Mouse (Mus musculus) small intestine, adult 2 months (tissue): ENCODE data around the gene Prl3d2.
"Not testable (repeated sequence)": the region's sequence is repeated elsewhere in the genome, so short reads cannot be mapped to it uniquely, and the experiment has no call there.

Experiments used
- CTCF ChIP-seq: fragments of 200-500 bp; IDR thresholded peaks from 2 replicates; pipeline ENCODE4 v1.5.1; 2012; ENCODE audit warnings: low read depth, mild to moderate bottlenecking, control low read depth, inconsistent platforms, low read length, moderate library complexity, mixed read lengths; ENCODE audit not compliant: insufficient replicate concordance, insufficient read length; ENCODE audit errors: extremely low read depth
- POLR2A ChIP-seq: fragments of 200-500 bp; IDR thresholded peaks from 2 replicates; pipeline ENCODE4 v1.6.1; 2012; ENCODE audit warnings: low read depth, mild to moderate bottlenecking, control low read depth, inconsistent platforms, low read length, moderate library complexity

GRCm38 (mm10) chr13:27121398-27121797, at the start of gene Prl3d2:
- not testable (repeated sequence) for TF ChIP-seq POLR2A, CTCF
